Mouse (Mus musculus) midbrain, embryonic 10.5 days (tissue): ENCODE data around the gene Hist1h2ac. TPM values are rescaled to one million over a fixed set of nuclear protein-coding genes. Genes with fewer than 3 reads are reported as not detected.
"Not testable (repeated sequence)": the region's sequence is repeated elsewhere in the genome, so short reads cannot be mapped to it uniquely, and the experiment has no call there.

Source experiments
- DNase-seq: peaks from one replicate; pipeline ENCODE4 v3.0.0-alpha.2; 2017; ENCODE audit warnings: low spot score
- H3K27ac ChIP-seq: fragments of 300-500 bp; sonication (generic); replicated peaks from 2 replicates; pipeline ENCODE4 v1.5.1; 2016; ENCODE audit warnings: mild to moderate bottlenecking
- H3K27me3 ChIP-seq: fragments of 300-500 bp; sonication (generic); 2 replicates; pipeline ENCODE4 v1.6.1; 2016; ENCODE audit warnings: low read depth, mild to moderate bottlenecking; ENCODE audit not compliant: poor library complexity, severe bottlenecking
- H3K36me3 ChIP-seq: fragments of 300-500 bp; sonication (generic); 2 replicates; pipeline ENCODE4 v1.6.1; 2016; ENCODE audit warnings: mild to moderate bottlenecking, moderate library complexity
- H3K4me1 ChIP-seq: fragments of 300-500 bp; sonication (generic); 2 replicates; pipeline ENCODE4 v1.6.1; 2016
- H3K4me3 ChIP-seq: fragments of 300-500 bp; sonication (generic); 2 replicates; pipeline ENCODE4 v1.5.1; 2016; ENCODE audit warnings: mild to moderate bottlenecking, moderate library complexity
- H3K9me3 ChIP-seq: fragments of 300-500 bp; sonication (generic); replicated peaks from 2 replicates; pipeline ENCODE4 v1.6.1; 2016; ENCODE audit warnings: mild to moderate bottlenecking
- WGBS: fragments of 180-500 bp; shearing (Covaris S2); methylation state at CpG from one replicate; pipeline ENCODE4 v1.1.7; 2016; 5-methylcytosine and 5-hydroxymethylcytosine counted together
- polyA plus RNA-seq: library from polyadenylated mRNA; unstranded; fragments of >200 nt; fragmentation: Nextera tagmentation; extraction: Ambion mirVana; gene quantifications from 2 replicates; pipeline ENCODE4 v1.2.1, GENCODE M21; 2016

Gene Hist1h2ac
- polyA plus RNA-seq, 1 experiment from 2014 or later = 1.3 TPM

- H3K9me3 ChIP-seq = no peaks in the 10 kb centered on the region
- peaks cover 23% of the 10 kb centered on the region for H3K4me1 ChIP-seq
- WGBS = 5% methylated on average over 17 of the region's 17 CpGs
- peaks cover 23% of the 10 kb centered on the region for H3K27me3 ChIP-seq
- DNase-seq = peak; percentile 52
- H3K36me3 ChIP-seq = no peaks in the 10 kb centered on the region
- peak within 1 kb of the TSS; percentile 43 for H3K27ac ChIP-seq
- peak within 1 kb of the TSS; percentile 44 for H3K4me3 ChIP-seq
Measured at GRCm38 (mm10) chr13:23710374-23711089, 26.8 kb upstream of the Hist1h2ac start, which contains the start of gene Hfe. TSS of gene Hfe (minus strand) at chr13:23710854.

- peak; percentile 26 for DNase-seq
- Histone ChIP-seq H3K4me3 (peak overlapping the region; percentile 44), H3K27ac (peak overlapping the region; percentile 43), H3K9me3 (no peaks in the 10 kb centered on the region), H3K27me3 (peaks cover 23% of the 10 kb centered on the region), H3K4me1 (peaks cover 18% of the 10 kb centered on the region), H3K36me3 (no peaks in the 10 kb centered on the region)
- WGBS = 23% methylated on average over 15 of the region's 15 CpGs
Measured at GRCm38 (mm10) chr13:23709714-23710373, 26.1 kb upstream of the Hist1h2ac start.

- Histone ChIP-seq H3K36me3 (no peaks in the 10 kb centered on the region), H3K9me3 (no peaks in the 10 kb centered on the region), H3K4me1 (peaks cover 18% of the 10 kb centered on the region), H3K4me3 (no peak overlapping the region), H3K27me3 (peaks cover 23% of the 10 kb centered on the region), H3K27ac (no peak overlapping the region)
- WGBS = 84% methylated on average over 4 of the region's 4 CpGs
- DNase-seq = no peak
Measured at GRCm38 (mm10) chr13:23708654-23709053, 24.9 kb upstream of the Hist1h2ac start.

- H3K4me1 ChIP-seq = peaks cover 18% of the 10 kb centered on the region
- WGBS = 85% methylated on average over 4 of the region's 4 CpGs
- no peaks in the 10 kb centered on the region for H3K36me3 ChIP-seq
- H3K27ac ChIP-seq = no peak overlapping the region
- no peak overlapping the region for H3K4me3 ChIP-seq
- DNase-seq = peak; percentile 8
- peaks cover 23% of the 10 kb centered on the region for H3K27me3 ChIP-seq
- H3K9me3 ChIP-seq = no peaks in the 10 kb centered on the region
Measured at GRCm38 (mm10) chr13:23708041-23708440, 24.3 kb upstream of the Hist1h2ac start.

GRCm38 (mm10) chr13:23706771-23707170 is 23.0 kb upstream of the Hist1h2ac start:
- H3K36me3 ChIP-seq = no peaks in the 10 kb centered on the region
- peaks cover 23% of the 10 kb centered on the region for H3K27me3 ChIP-seq
- no peaks in the 10 kb centered on the region for H3K9me3 ChIP-seq
- 92% methylated on average over 12 of the region's 12 CpGs for WGBS
- no peak overlapping the region for H3K4me3 ChIP-seq
- H3K27ac ChIP-seq = no peak overlapping the region
- peak; percentile 4 for DNase-seq
- H3K4me1 ChIP-seq = peaks cover 18% of the 10 kb centered on the region

- peak; percentile 8 for DNase-seq
- Histone ChIP-seq H3K4me1 (peaks cover 22% of the 10 kb centered on the region), H3K9me3 (no peaks in the 10 kb centered on the region), H3K27ac (no peak overlapping the region), H3K27me3 (peaks cover 15% of the 10 kb centered on the region), H3K36me3 (no peaks in the 10 kb centered on the region), H3K4me3 (no peak overlapping the region)
- WGBS = 95% methylated on average over 7 of the region's 7 CpGs
Measured at GRCm38 (mm10) chr13:23705751-23706356, 22.1 kb upstream of the Hist1h2ac start.

- 87% methylated on average over 2 of the region's 2 CpGs for WGBS
- H3K36me3 ChIP-seq, H3K27ac ChIP-seq, DNase-seq, H3K4me3 ChIP-seq, H3K27me3 ChIP-seq, H3K9me3 ChIP-seq: not testable (repeated sequence)
- H3K4me1 ChIP-seq = peaks cover 16% of the 10 kb centered on the region
Measured at GRCm38 (mm10) chr13:23702801-23703200, 19.1 kb upstream of the Hist1h2ac start.

GRCm38 (mm10) chr13:23702220-23702619 is 18.5 kb upstream of the Hist1h2ac start:
- H3K4me1 ChIP-seq = peaks cover 21% of the 10 kb centered on the region
- DNase-seq = no peak
- H3K36me3 ChIP-seq = no peaks in the 10 kb centered on the region
- no peak overlapping the region for H3K27ac ChIP-seq
- no peaks in the 10 kb centered on the region for H3K9me3 ChIP-seq
- 85% methylated on average over 4 of the region's 4 CpGs for WGBS
- H3K4me3 ChIP-seq = no peak overlapping the region
- H3K27me3 ChIP-seq = no peaks in the 10 kb centered on the region

- peak; percentile 75 for DNase-seq
- H3K9me3 ChIP-seq = no peaks in the 10 kb centered on the region
- no peaks in the 10 kb centered on the region for H3K36me3 ChIP-seq
- no peaks in the 10 kb centered on the region for H3K27me3 ChIP-seq
- 33% methylated on average over 8 of the region's 8 CpGs for WGBS
- H3K27ac ChIP-seq = peak overlapping the region; percentile 35
- no peak overlapping the region for H3K4me3 ChIP-seq
- H3K4me1 ChIP-seq = peaks cover 24% of the 10 kb centered on the region
Measured at GRCm38 (mm10) chr13:23700786-23701520, 17.2 kb upstream of the Hist1h2ac start.

GRCm38 (mm10) chr13:23699767-23700166 is 16.0 kb upstream of the Hist1h2ac start:
- Histone ChIP-seq H3K9me3 (no peaks in the 10 kb centered on the region), H3K4me3 (no peak overlapping the region), H3K4me1 (peaks cover 30% of the 10 kb centered on the region), H3K27me3 (no peaks in the 10 kb centered on the region), H3K36me3 (no peaks in the 10 kb centered on the region), H3K27ac (peak overlapping the region; percentile 88; the same call in 1 of the 2 replicates)
- no peak for DNase-seq
- 70% methylated on average over 3 of the region's 3 CpGs for WGBS

GRCm38 (mm10) chr13:23698996-23699395 is 15.2 kb upstream of the Hist1h2ac start:
- H3K4me1 ChIP-seq = peaks cover 30% of the 10 kb centered on the region
- H3K9me3 ChIP-seq = no peaks in the 10 kb centered on the region
- WGBS = 59% methylated on average over 6 of the region's 6 CpGs
- no peak for DNase-seq
- no peaks in the 10 kb centered on the region for H3K36me3 ChIP-seq
- peak overlapping the region; percentile 88 for H3K27ac ChIP-seq
- peak overlapping the region; percentile 60; the same call in 1 of the 2 replicates for H3K4me3 ChIP-seq
- no peaks in the 10 kb centered on the region for H3K27me3 ChIP-seq

- peak; percentile 97 for DNase-seq
- peak within 1 kb of the TSS; percentile 60 for H3K4me3 ChIP-seq
- H3K4me1 ChIP-seq = peaks cover 30% of the 10 kb centered on the region
- no peaks in the 10 kb centered on the region for H3K27me3 ChIP-seq
- H3K27ac ChIP-seq = peak within 1 kb of the TSS; percentile 88
- 0% methylated on average over 20 of the region's 22 CpGs for WGBS
- H3K9me3 ChIP-seq = no peaks in the 10 kb centered on the region
- H3K36me3 ChIP-seq = no peaks in the 10 kb centered on the region
Measured at GRCm38 (mm10) chr13:23698300-23698693, 14.5 kb upstream of the Hist1h2ac start, which contains the start of gene Hist1h4c. TSS of gene Hist1h4c (minus strand) at chr13:23698454.
